ENCODE assay signal across 13 mouse cellular contexts in genomic region chr5:148616426-148616825, GRCm38 (mm10).
DNase-seq lines count a peak whose midpoint lies in the region; ATAC-seq and TF ChIP-seq lines count a peak whose summit lies in the region.
"Had no signal": no experiment of that assay in that cellular context is flagged by ENCODE, and none has a peak within 500 bp of the region (broad histone marks: within the 10 kb centered on the region; RNA-seq: fewer than 3 reads in every experiment).

No protein-coding gene starts in this region.

- 0 out of 2 replicates have a peak overlapping the region, but pooled peaks have one; percentile 23 for H3K27ac ChIP-seq in kidney, embryonic 15.5 days
- no peak overlapping the region for H3K27ac ChIP-seq in kidney, embryonic 16.5 days (ENCODE audit: low read length)
- H3K27ac ChIP-seq in forebrain, embryonic 12.5 days: peak overlapping the region; percentile 71
- H3K27ac ChIP-seq in hindbrain, embryonic 11.5 days (ENCODE audit: low read depth, low read length): peak overlapping the region; percentile 82
- 0 out of 2 replicates have a peak overlapping the region, but pooled peaks have one; percentile 2 for H3K27ac ChIP-seq in limb, embryonic 14.5 days (replicated peaks; ENCODE audit: low read depth, low read length)
- H3K27ac ChIP-seq: liver, embryonic 12.5 days; stomach, embryonic 15.5 days had no signal

- no peak for DNase-seq in hindbrain, embryonic 11.5 days (ENCODE audit: low spot score)
- DNase-seq in limb, embryonic 14.5 days (ENCODE audit: low spot score): no peak
- no peak for DNase-seq in spleen, adult 18-20 months
- DNase-seq in retina, embryonic 14.5 days (ENCODE audit: low spot score): no peak
- no peak for DNase-seq in urinary bladder, adult 2 months (ENCODE audit: low spot score)
- DNase-seq: kidney, postnatal 25 days; thymus, postnatal 25 days had no signal

- H3K4me2 ChIP-seq in kidney, embryonic 15.5 days: no peak overlapping the region
- H3K4me2 ChIP-seq in kidney, embryonic 16.5 days (replicated peaks; ENCODE audit: low read depth, low read length): no peak overlapping the region
- H3K4me2 ChIP-seq in forebrain, embryonic 12.5 days: no peak overlapping the region
- H3K4me2 ChIP-seq in hindbrain, embryonic 11.5 days (replicated peaks; ENCODE audit: low read depth, low read length): no peak overlapping the region
- no peak overlapping the region for H3K4me2 ChIP-seq in limb, embryonic 14.5 days (replicated peaks; ENCODE audit: low read depth, low read length, severe bottlenecking)
- H3K4me2 ChIP-seq: heart, embryonic 12.5 days; liver, embryonic 12.5 days; stomach, embryonic 15.5 days had no signal

- no peak overlapping the region for H3K9ac ChIP-seq in kidney, embryonic 15.5 days
- no peak overlapping the region for H3K9ac ChIP-seq in kidney, embryonic 16.5 days (replicated peaks; ENCODE audit: low read length)
- H3K9ac ChIP-seq in forebrain, embryonic 12.5 days: no peak overlapping the region
- no peak overlapping the region for H3K9ac ChIP-seq in hindbrain, embryonic 11.5 days (ENCODE audit: low read depth, low read length)
- H3K9ac ChIP-seq in limb, embryonic 14.5 days (ENCODE audit: low read depth, low read length, severe bottlenecking): no peak overlapping the region
- H3K9ac ChIP-seq: heart, embryonic 12.5 days; liver, embryonic 12.5 days; stomach, embryonic 15.5 days had no signal

- no peaks in the 10 kb centered on the region for H3K27me3 ChIP-seq in kidney, embryonic 15.5 days
- no peaks in the 10 kb centered on the region for H3K27me3 ChIP-seq in kidney, embryonic 16.5 days (ENCODE audit: insufficient read depth, low read length)
- H3K27me3 ChIP-seq in forebrain, embryonic 12.5 days: no peaks in the 10 kb centered on the region
- no peaks in the 10 kb centered on the region for H3K27me3 ChIP-seq in hindbrain, embryonic 11.5 days (ENCODE audit: control insufficient read depth, insufficient read depth, low read length)
- H3K27me3 ChIP-seq in limb, embryonic 14.5 days (ENCODE audit: control insufficient read depth, insufficient read depth, low read length): no peaks in the 10 kb centered on the region
- H3K27me3 ChIP-seq: heart, embryonic 12.5 days; liver, embryonic 12.5 days; stomach, embryonic 15.5 days had no signal

- TF ChIP-seq POLR2A in limb, embryonic 14.5 days (IDR thresholded peaks at IDR 0.05; ENCODE audit: borderline replicate concordance, extremely low read depth, insufficient read depth, insufficient read length): no peak

- 0 out of 2 replicates have a peak, but pooled peaks have one; percentile 40 for ATAC-seq in kidney, embryonic 15.5 days (replicated peaks; ENCODE audit: low FRiP score)
- no peak for ATAC-seq in kidney, embryonic 16.5 days (ENCODE audit: low FRiP score, low TSS enrichment)
- ATAC-seq in forebrain, embryonic 12.5 days (ENCODE audit: low FRiP score): peak; percentile 11; the same call in 1 of the 2 replicates
- ATAC-seq in hindbrain, embryonic 11.5 days (ENCODE audit: low FRiP score): peak; percentile 29; the same call in 1 of the 2 replicates
- no peak for ATAC-seq in limb, embryonic 14.5 days (ENCODE audit: low FRiP score, low read depth)
- ATAC-seq: liver, embryonic 12.5 days had no signal

- no peaks in the 10 kb centered on the region for H3K9me3 ChIP-seq in kidney, embryonic 15.5 days (replicated peaks)
- no peaks in the 10 kb centered on the region; the same call in 1 of the 2 replicates for H3K9me3 ChIP-seq in kidney, embryonic 16.5 days (ENCODE audit: low read length)
- no peaks in the 10 kb centered on the region for H3K9me3 ChIP-seq in forebrain, embryonic 12.5 days
- no peaks in the 10 kb centered on the region for H3K9me3 ChIP-seq in hindbrain, embryonic 11.5 days (ENCODE audit: control insufficient read depth, low read length)
- H3K9me3 ChIP-seq in limb, embryonic 14.5 days (ENCODE audit: control insufficient read depth, low read length): no peaks in the 10 kb centered on the region
- H3K9me3 ChIP-seq: stomach, embryonic 15.5 days had no signal

- no peaks in the 10 kb centered on the region for H3K36me3 ChIP-seq in kidney, embryonic 15.5 days
- H3K36me3 ChIP-seq in kidney, embryonic 16.5 days (ENCODE audit: insufficient read depth, low read length): no peaks in the 10 kb centered on the region
- H3K36me3 ChIP-seq in forebrain, embryonic 12.5 days (replicated peaks): no peaks in the 10 kb centered on the region
- H3K36me3 ChIP-seq in hindbrain, embryonic 11.5 days (ENCODE audit: control insufficient read depth, insufficient read depth, low read length): no peaks in the 10 kb centered on the region
- no peaks in the 10 kb centered on the region for H3K36me3 ChIP-seq in limb, embryonic 14.5 days (ENCODE audit: control insufficient read depth, insufficient read depth, low read length)
- H3K36me3 ChIP-seq: heart, embryonic 12.5 days; liver, embryonic 12.5 days; stomach, embryonic 15.5 days had no signal

- no peak overlapping the region for H3K4me3 ChIP-seq in kidney, embryonic 15.5 days (replicated peaks)
- H3K4me3 ChIP-seq in kidney, embryonic 16.5 days (ENCODE audit: low read length): no peak overlapping the region
- no peak overlapping the region for H3K4me3 ChIP-seq in forebrain, embryonic 12.5 days (replicated peaks)
- H3K4me3 ChIP-seq in hindbrain, embryonic 11.5 days (ENCODE audit: low read depth, low read length): no peak overlapping the region
- H3K4me3 ChIP-seq in limb, embryonic 14.5 days (replicated peaks; ENCODE audit: low read length): no peak overlapping the region
- H3K4me3 ChIP-seq: heart, embryonic 12.5 days; liver, embryonic 12.5 days; stomach, embryonic 15.5 days had no signal

- WGBS in kidney, embryonic 15.5 days: 73% methylated on average over 3 of the region's 3 CpGs
- 76% methylated on average over 3 of the region's 3 CpGs for WGBS in kidney, embryonic 16.5 days
- 85% methylated on average over 3 of the region's 3 CpGs for WGBS in forebrain, embryonic 12.5 days
- whole genome bisulfite sequencing in hindbrain, embryonic 11.5 days: 82% methylated on average over 3 of the region's 3 CpGs
- 64% methylated on average over 1 of the region's 3 CpGs for WGBS in limb, embryonic 14.5 days

- H3K4me1 ChIP-seq in kidney, embryonic 15.5 days: peaks cover 13% of the 10 kb centered on the region
- peaks cover 6% of the 10 kb centered on the region; the same call in 1 of the 2 replicates for H3K4me1 ChIP-seq in kidney, embryonic 16.5 days (ENCODE audit: insufficient read depth, low read length)
- peaks cover 24% of the 10 kb centered on the region for H3K4me1 ChIP-seq in forebrain, embryonic 12.5 days
- H3K4me1 ChIP-seq in hindbrain, embryonic 11.5 days (replicated peaks; ENCODE audit: control insufficient read depth, insufficient read depth, low read length): 0 out of 2 replicates have a peak, but pooled peaks cover 4% of the 10 kb centered on the region
- peaks cover 9% of the 10 kb centered on the region for H3K4me1 ChIP-seq in limb, embryonic 14.5 days (ENCODE audit: control insufficient read depth, insufficient read depth, low read length)
- H3K4me1 ChIP-seq: heart, embryonic 12.5 days; liver, embryonic 12.5 days had no signal

Comparison
In these comparisons a context has a peak if more than half of its experiments do, and no peak if none do; other contexts are left out.
1. ATAC-seq: peak in kidney, embryonic 15.5 days (single experiment), forebrain, embryonic 12.5 days (single experiment) and hindbrain, embryonic 11.5 days (single experiment); none in kidney, embryonic 16.5 days (single experiment) and limb, embryonic 14.5 days (single experiment).